Mouse (Mus musculus) brain, embryonic 14.5 days (tissue): Measurements from ENCODE around the gene Fam83c. TPM values are rescaled to one million over a fixed set of nuclear protein-coding genes. Genes with fewer than 3 reads are reported as not detected.
"Not testable (repeated sequence)": the region's sequence is repeated elsewhere in the genome, so short reads cannot be mapped to it uniquely, and the experiment has no call there.

ENCODE experiments used
- DNase-seq: peaks from one replicate; pipeline ENCODE4 v3.0.0-alpha.2; 2011; ENCODE audit warnings: low read depth
- CTCF ChIP-seq: fragments of 200-500 bp; IDR thresholded peaks from 2 replicates; pipeline ENCODE4 v1.5.1; 2012; ENCODE audit warnings: inconsistent platforms, mild to moderate bottlenecking, moderate library complexity, borderline replicate concordance; ENCODE audit not compliant: insufficient read depth, insufficient read length; ENCODE audit errors: extremely low read depth
- POLR2A ChIP-seq: fragments of 200-500 bp; IDR thresholded peaks from 2 replicates; pipeline ENCODE4 v1.6.1; 2012; ENCODE audit warnings: mild to moderate bottlenecking, inconsistent platforms, borderline replicate concordance; ENCODE audit not compliant: poor library complexity, insufficient read depth, insufficient read length, severe bottlenecking; ENCODE audit errors: extremely low read depth
- polyA plus RNA-seq: library from polyadenylated mRNA; depleted of rRNA; stranded (reverse); fragments of >200 nt; gene quantifications from 2 replicates; pipeline ENCODE4 v1.2.3, GENCODE M21; 2012

Fam83c gene
- polyA plus RNA-seq, 1 experiment, result 0.04 TPM

GRCm38 (mm10) chr2:155852536-155852935 is 17.9 kb upstream of the Fam83c start:
- DNase-seq, result no peak
- TF ChIP-seq CTCF (no peak), POLR2A (no peak)

GRCm38 (mm10) chr2:155850120-155850519 is 15.5 kb upstream of the Fam83c start:
- DNase-seq, result no peak
- TF ChIP-seq CTCF, result no peak
- TF ChIP-seq POLR2A, result no peak

- no peak for TF ChIP-seq CTCF
- no peak for DNase-seq
Observed at GRCm38 (mm10) chr2:155849464-155849863, 14.8 kb upstream of the Fam83c start.

GRCm38 (mm10) chr2:155848291-155848690 is 13.6 kb upstream of the Fam83c start:
- DNase-seq, result peak; percentile 90
- TF ChIP-seq CTCF, result peak; percentile 85
- no peak for TF ChIP-seq POLR2A

- DNase-seq, result no peak
- TF ChIP-seq CTCF (no peak), POLR2A (no peak)
Observed at GRCm38 (mm10) chr2:155846930-155847329, 12.3 kb upstream of the Fam83c start.

- TF ChIP-seq CTCF (no peak), POLR2A (no peak)
- no peak for DNase-seq
Observed at GRCm38 (mm10) chr2:155838961-155839360, 4.3 kb upstream of the Fam83c start.

GRCm38 (mm10) chr2:155837961-155838360 is 3.3 kb upstream of the Fam83c start:
- no peak for TF ChIP-seq POLR2A
- no peak for TF ChIP-seq CTCF
- no peak for DNase-seq

GRCm38 (mm10) chr2:155832087-155832486 is 2.6 kb downstream of the Fam83c start:
- 0 out of 2 replicates have a peak, but pooled peaks have one; percentile 8 for TF ChIP-seq CTCF
- not testable (repeated sequence) for DNase-seq

GRCm38 (mm10) chr2:155831302-155831701 is 3.4 kb downstream of the Fam83c start:
- DNase-seq, result no peak
- TF ChIP-seq CTCF (peak; percentile 24; the same call in 1 of the 2 replicates), POLR2A (no peak)

- TF ChIP-seq POLR2A (no peak), CTCF (no peak)
- no peak for DNase-seq
Observed at GRCm38 (mm10) chr2:155830841-155831240, 3.8 kb downstream of the Fam83c start.

GRCm38 (mm10) chr2:155826630-155827424 is 7.8 kb downstream of the Fam83c start, which contains the start of gene Eif6:
TSS of gene Eif6 (minus strand) at chr2:155826925.
- no peak for TF ChIP-seq POLR2A
- TF ChIP-seq CTCF, result no peak
- peak; percentile 97 for DNase-seq

GRCm38 (mm10) chr2:155825904-155826629 is 8.6 kb downstream of the Fam83c start:
- peak; percentile 9 for DNase-seq

GRCm38 (mm10) chr2:155823722-155824121 is 10.9 kb downstream of the Fam83c start:
- no peak for DNase-seq
- TF ChIP-seq CTCF, result no peak
- no peak for TF ChIP-seq POLR2A

More at GRCm38 (mm10) chr2:155825904-155826629, 8.6 kb downstream of the Fam83c start:
- TF ChIP-seq POLR2A, result no peak
- no peak for TF ChIP-seq CTCF
